Mouse (Mus musculus) lung, embryonic 15.5 days (tissue): ENCODE results near the gene Gm10192. TPM values are rescaled to one million over a fixed set of nuclear protein-coding genes. Genes with fewer than 3 reads are reported as not detected.
"Not testable (repeated sequence)": the region's sequence is repeated elsewhere in the genome, so short reads cannot be mapped to it uniquely, and the experiment has no call there.

Experiments used
- ATAC-seq: fragments of 200-750 bp; cut with Nextera tagmentation; 2 replicates; pipeline ENCODE4 v1.8.0; 2017; ENCODE audit warnings: moderate number of reproducible peaks, borderline replicate concordance; ENCODE audit not compliant: low FRiP score, low TSS enrichment; ENCODE audit errors: extremely low read depth
- H3K27ac ChIP-seq: fragments of 300-500 bp; sonication (generic); 2 replicates; pipeline ENCODE4 v1.5.1; 2015; ENCODE audit warnings: moderate library complexity, mild to moderate bottlenecking, inconsistent platforms
- H3K27me3 ChIP-seq: fragments of 300-500 bp; sonication (generic); 2 replicates; pipeline ENCODE4 v1.6.1; 2015; ENCODE audit warnings: inconsistent platforms
- H3K36me3 ChIP-seq: fragments of 300-500 bp; sonication (generic); 2 replicates; pipeline ENCODE4 v1.6.1; 2015; ENCODE audit warnings: inconsistent platforms
- H3K4me1 ChIP-seq: fragments of 300-500 bp; sonication (generic); 2 replicates; pipeline ENCODE4 v1.6.1; 2015; ENCODE audit warnings: inconsistent platforms
- H3K4me2 ChIP-seq: fragments of 300-500 bp; sonication (generic); 2 replicates; pipeline ENCODE4 v1.6.1; 2015; ENCODE audit warnings: inconsistent platforms, mild to moderate bottlenecking, moderate library complexity
- H3K4me3 ChIP-seq: fragments of 300-500 bp; sonication (generic); 2 replicates; pipeline ENCODE4 v1.5.1; 2015; ENCODE audit warnings: mild to moderate bottlenecking, inconsistent platforms
- H3K9ac ChIP-seq: fragments of 300-500 bp; sonication (generic); 2 replicates; pipeline ENCODE4 v1.6.1; 2015; ENCODE audit warnings: inconsistent platforms
- H3K9me3 ChIP-seq: fragments of 300-500 bp; sonication (generic); 2 replicates; pipeline ENCODE4 v1.6.1; 2016; ENCODE audit warnings: inconsistent platforms
- WGBS: fragments of 180-500 bp; shearing (Covaris S2); methylation state at CpG from one replicate; pipeline ENCODE4 v1.1.7; 2015; 5-methylcytosine and 5-hydroxymethylcytosine counted together
- polyA plus RNA-seq: library from polyadenylated mRNA; unstranded; fragments of >200 nt; fragmentation: Nextera tagmentation; extraction: Ambion mirVana; gene quantifications from 2 replicates; pipeline ENCODE4 v1.2.1, GENCODE M21; 2015

Gm10192 gene
- not detected in 2 replicates for polyA plus RNA-seq

- not testable (repeated sequence) for H3K9ac ChIP-seq, H3K27ac ChIP-seq, H3K9me3 ChIP-seq, H3K4me3 ChIP-seq, H3K36me3 ChIP-seq, H3K4me1 ChIP-seq, H3K4me2 ChIP-seq, H3K27me3 ChIP-seq, ATAC-seq
Measured at GRCm38 (mm10) chr4:97183066-97183465, at the start of gene Gm10192. TSS of gene Gm10192 (minus strand) at chr4:97183166.

- no peak for ATAC-seq
- no peak overlapping the region for H3K27ac ChIP-seq
- H3K9ac ChIP-seq: no peak overlapping the region
- no peaks in the 10 kb centered on the region for H3K27me3 ChIP-seq
- 42% methylated on average over 5 of the region's 5 CpGs for WGBS
- H3K4me2 ChIP-seq: no peak overlapping the region
- no peak overlapping the region for H3K4me3 ChIP-seq
- no peaks in the 10 kb centered on the region for H3K36me3 ChIP-seq
- no peaks in the 10 kb centered on the region; the same call in 1 of the 2 replicates for H3K4me1 ChIP-seq
- H3K9me3 ChIP-seq: no peaks in the 10 kb centered on the region
Measured at GRCm38 (mm10) chr4:97230411-97231104, 47.6 kb upstream of the Gm10192 start.

- H3K9ac ChIP-seq: no peak overlapping the region
- H3K36me3 ChIP-seq: no peaks in the 10 kb centered on the region
- no peak overlapping the region for H3K27ac ChIP-seq
- no peak for ATAC-seq
- H3K4me3 ChIP-seq: no peak overlapping the region
- H3K4me1 ChIP-seq: no peaks in the 10 kb centered on the region
- H3K27me3 ChIP-seq: no peaks in the 10 kb centered on the region
- H3K4me2 ChIP-seq: no peak overlapping the region
- WGBS: 89% methylated on average over 2 of the region's 2 CpGs
- H3K9me3 ChIP-seq: no peaks in the 10 kb centered on the region
Measured at GRCm38 (mm10) chr4:97219701-97220100, 36.7 kb upstream of the Gm10192 start.

GRCm38 (mm10) chr4:97217906-97218305 lies 34.9 kb upstream of the Gm10192 start:
- ATAC-seq: no peak
- H3K27ac ChIP-seq: no peak overlapping the region
- WGBS: 63% methylated on average over 1 of the region's 1 CpGs
- H3K9me3 ChIP-seq: no peaks in the 10 kb centered on the region
- H3K36me3 ChIP-seq: no peaks in the 10 kb centered on the region
- H3K27me3 ChIP-seq: no peaks in the 10 kb centered on the region
- H3K9ac ChIP-seq: no peak overlapping the region
- no peaks in the 10 kb centered on the region for H3K4me1 ChIP-seq
- no peak overlapping the region for H3K4me2 ChIP-seq
- H3K4me3 ChIP-seq: no peak overlapping the region

- Histone ChIP-seq H3K4me2 (no peak overlapping the region), H3K27me3 (no peaks in the 10 kb centered on the region), H3K9ac (no peak overlapping the region), H3K9me3 (no peaks in the 10 kb centered on the region), H3K4me1 (no peaks in the 10 kb centered on the region), H3K4me3 (no peak overlapping the region), H3K27ac (no peak overlapping the region), H3K36me3 (no peaks in the 10 kb centered on the region)
- ATAC-seq: no peak
Measured at GRCm38 (mm10) chr4:97212514-97212913, 29.5 kb upstream of the Gm10192 start.

- H3K27ac ChIP-seq, ATAC-seq, H3K27me3 ChIP-seq, H3K4me1 ChIP-seq, H3K4me3 ChIP-seq, H3K9me3 ChIP-seq, H3K36me3 ChIP-seq, H3K9ac ChIP-seq, H3K4me2 ChIP-seq: not testable (repeated sequence)
- 62% methylated on average over 2 of the region's 2 CpGs for WGBS
Measured at GRCm38 (mm10) chr4:97202986-97203385, 20.0 kb upstream of the Gm10192 start.

DNA sequence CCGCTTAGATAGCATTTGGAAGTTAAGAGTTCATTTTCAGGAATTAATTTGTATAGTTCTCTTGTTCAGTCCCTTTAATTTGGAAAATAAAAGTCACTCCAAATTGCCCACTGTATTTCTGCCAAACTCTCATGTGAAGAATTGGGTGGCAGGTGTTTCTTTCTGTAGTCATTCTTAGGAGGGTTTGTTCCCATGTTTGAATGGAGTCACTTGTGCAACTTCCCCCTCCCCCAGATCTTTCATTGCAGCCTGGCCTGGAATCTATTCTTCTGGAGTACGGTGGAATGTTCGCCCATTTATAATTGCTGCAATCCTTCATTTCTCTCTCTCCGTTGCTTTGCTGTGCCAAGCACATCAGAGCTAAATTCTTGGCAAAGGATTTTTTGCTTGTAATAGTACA lies 10.2 kb upstream of the Gm10192 start:
- no peaks in the 10 kb centered on the region for H3K4me1 ChIP-seq
- no peaks in the 10 kb centered on the region for H3K27me3 ChIP-seq
- H3K9me3 ChIP-seq: no peaks in the 10 kb centered on the region
- H3K4me2 ChIP-seq: no peak overlapping the region
- no peak overlapping the region for H3K9ac ChIP-seq
- H3K27ac ChIP-seq: no peak overlapping the region
- no peak overlapping the region for H3K4me3 ChIP-seq
- no peaks in the 10 kb centered on the region for H3K36me3 ChIP-seq
- no peak for ATAC-seq
- WGBS: 37% methylated on average over 4 of the region's 4 CpGs

DNA sequence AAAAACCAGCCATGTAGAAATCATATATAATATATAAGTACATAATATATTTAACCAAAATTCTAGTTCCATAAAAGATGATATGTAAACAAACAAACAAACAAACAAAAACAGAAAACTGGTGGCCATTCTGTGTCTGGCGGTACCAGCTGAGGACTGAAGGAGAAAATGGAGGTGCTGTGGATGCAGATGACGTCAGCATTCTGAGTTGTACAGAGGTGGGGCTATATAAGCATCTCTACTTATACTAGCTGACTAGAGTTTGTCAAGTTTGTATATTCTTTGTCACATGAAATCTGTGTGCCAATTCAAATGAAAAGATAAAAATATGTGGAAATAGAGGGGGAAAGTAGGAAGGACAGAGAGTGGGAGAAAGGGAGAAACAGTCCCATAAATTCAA lies 9.6 kb upstream of the Gm10192 start:
- Histone ChIP-seq H3K27ac (no peak overlapping the region), H3K36me3 (no peaks in the 10 kb centered on the region), H3K4me1 (no peaks in the 10 kb centered on the region), H3K27me3 (no peaks in the 10 kb centered on the region), H3K9me3 (no peaks in the 10 kb centered on the region), H3K4me3 (no peak overlapping the region), H3K4me2 (no peak overlapping the region), H3K9ac (no peak overlapping the region)
- no peak for ATAC-seq
- 76% methylated on average over 2 of the region's 2 CpGs for WGBS

- no peak for ATAC-seq
- WGBS: 75% methylated on average over 2 of the region's 2 CpGs
- H3K4me2 ChIP-seq: no peak overlapping the region
- H3K27me3 ChIP-seq: no peaks in the 10 kb centered on the region
- H3K27ac ChIP-seq: no peak overlapping the region
- H3K9me3 ChIP-seq: no peaks in the 10 kb centered on the region
- H3K36me3 ChIP-seq: no peaks in the 10 kb centered on the region
- H3K4me3 ChIP-seq: no peak overlapping the region
- no peak overlapping the region for H3K9ac ChIP-seq
- no peaks in the 10 kb centered on the region for H3K4me1 ChIP-seq
Measured at GRCm38 (mm10) chr4:97180396-97180795, 2.6 kb downstream of the Gm10192 start.

DNA sequence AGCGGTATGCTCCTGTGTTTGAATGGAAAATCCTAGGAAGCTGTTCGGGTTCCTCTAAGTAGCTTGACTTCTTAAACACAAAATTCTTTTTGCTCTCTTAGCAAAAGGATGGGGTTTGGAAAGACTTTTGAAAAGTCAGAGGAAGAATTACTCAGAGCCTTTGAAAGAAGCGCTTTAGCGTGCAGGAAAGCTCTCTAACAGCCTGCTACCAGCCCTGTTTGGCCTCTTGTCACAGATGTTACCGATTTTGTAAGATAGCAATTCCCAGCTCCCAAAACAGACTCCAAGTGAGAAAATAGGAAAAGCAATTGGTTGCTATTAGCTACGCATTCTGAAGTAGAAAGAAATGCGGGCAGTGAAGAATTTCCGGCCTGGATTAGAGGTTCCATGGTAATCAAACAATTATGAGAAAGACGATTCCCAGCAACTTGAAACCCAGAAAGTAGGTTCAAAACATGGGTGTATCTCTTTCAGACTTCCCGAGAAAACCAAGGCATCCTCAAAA lies 26.1 kb downstream of the Gm10192 start:
- 62% methylated on average over 10 of the region's 10 CpGs for WGBS
- H3K4me2 ChIP-seq: no peak overlapping the region
- no peak overlapping the region for H3K9ac ChIP-seq
- no peaks in the 10 kb centered on the region for H3K4me1 ChIP-seq
- no peak overlapping the region for H3K4me3 ChIP-seq
- no peaks in the 10 kb centered on the region for H3K27me3 ChIP-seq
- H3K36me3 ChIP-seq: no peaks in the 10 kb centered on the region
- H3K9me3 ChIP-seq: no peaks in the 10 kb centered on the region
- no peak for ATAC-seq
- H3K27ac ChIP-seq: no peak overlapping the region

GRCm38 (mm10) chr4:97156084-97156483 lies 26.9 kb downstream of the Gm10192 start:
- no peak for ATAC-seq

DNA sequence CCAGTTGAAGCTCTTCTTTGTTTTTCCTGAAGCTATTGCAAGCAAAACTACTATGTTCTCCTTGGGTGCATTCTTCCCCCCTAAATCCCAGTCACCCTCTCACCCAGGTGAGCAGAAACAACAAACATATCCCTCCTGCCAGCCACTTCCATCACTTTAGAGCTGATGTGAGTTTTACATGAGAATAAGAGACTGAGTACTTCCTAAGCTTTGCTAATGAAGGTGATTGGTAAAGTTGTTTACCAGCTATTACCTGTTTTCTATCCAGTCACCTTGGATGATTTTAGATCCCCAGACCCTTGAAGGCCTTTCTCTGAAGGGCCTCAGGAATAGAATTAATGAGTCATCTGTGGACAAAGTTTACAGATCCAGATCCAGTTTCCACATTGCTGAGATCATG lies 29.4 kb downstream of the Gm10192 start:
- Histone ChIP-seq H3K4me3 (no peak overlapping the region), H3K27me3 (no peaks in the 10 kb centered on the region), H3K36me3 (no peaks in the 10 kb centered on the region), H3K9ac (no peak overlapping the region), H3K9me3 (no peaks in the 10 kb centered on the region), H3K27ac (no peak overlapping the region), H3K4me1 (no peaks in the 10 kb centered on the region), H3K4me2 (no peak overlapping the region)
- ATAC-seq: no peak

More at GRCm38 (mm10) chr4:97156084-97156483, 26.9 kb downstream of the Gm10192 start:
- no peaks in the 10 kb centered on the region for H3K27me3 ChIP-seq
- H3K9me3 ChIP-seq: no peaks in the 10 kb centered on the region
- H3K4me2 ChIP-seq: no peak overlapping the region
- H3K4me1 ChIP-seq: no peaks in the 10 kb centered on the region
- WGBS: 71% methylated on average over 3 of the region's 3 CpGs
- H3K27ac ChIP-seq: no peak overlapping the region
- no peaks in the 10 kb centered on the region for H3K36me3 ChIP-seq
- no peak overlapping the region for H3K9ac ChIP-seq
- H3K4me3 ChIP-seq: no peak overlapping the region

DNA sequence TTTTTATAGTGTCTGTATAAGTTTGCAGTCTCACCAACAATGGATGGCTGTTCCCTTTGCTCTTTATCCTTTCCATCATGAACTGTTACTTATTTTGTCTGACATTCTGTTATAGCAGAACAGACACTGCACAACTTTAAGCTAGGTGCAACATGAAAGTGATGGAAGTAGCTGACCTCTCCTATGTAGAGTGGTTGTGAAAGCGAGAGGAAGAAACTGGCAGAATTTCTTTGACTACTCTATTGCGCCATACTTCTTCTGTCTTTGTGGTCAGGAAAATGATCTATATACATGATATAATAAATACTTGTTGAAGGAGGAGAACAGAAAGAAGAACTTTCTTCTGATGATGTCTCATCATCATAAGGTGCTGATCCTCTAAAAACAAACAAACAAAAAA lies 40.5 kb downstream of the Gm10192 start:
- H3K36me3 ChIP-seq: no peaks in the 10 kb centered on the region
- H3K27ac ChIP-seq: no peak overlapping the region
- no peaks in the 10 kb centered on the region for H3K4me1 ChIP-seq
- H3K9me3 ChIP-seq: no peaks in the 10 kb centered on the region
- H3K4me3 ChIP-seq: no peak overlapping the region
- H3K27me3 ChIP-seq: no peaks in the 10 kb centered on the region
- no peak for ATAC-seq
- 91% methylated on average over 2 of the region's 2 CpGs for WGBS
- no peak overlapping the region for H3K4me2 ChIP-seq
- H3K9ac ChIP-seq: no peak overlapping the region
